Mouse (Mus musculus) cerebellum, postnatal 10 days (tissue): ENCODE data around the gene Ect2.

Source experiments
- DNase-seq, 2 experiments: peaks; one replicate each; pipeline ENCODE4 v3.0.0; 2021; ENCODE audit warnings: mixed read lengths in 2 of 2

The Ect2 gene

GRCm38 (mm10) chr3:27064886-27065285 lies 88.8 kb downstream of the Ect2 start:
- no peak for DNase-seq

GRCm38 (mm10) chr3:27063399-27064260 lies 90.0 kb downstream of the Ect2 start:
- no peak for DNase-seq

GRCm38 (mm10) chr3:27060441-27060840 lies 93.2 kb downstream of the Ect2 start:
- no peak for DNase-seq

GRCm38 (mm10) chr3:27059529-27060322 lies 94.0 kb downstream of the Ect2 start:
- no peak for DNase-seq

GRCm38 (mm10) chr3:27055471-27055870 lies 98.2 kb downstream of the Ect2 start:
- no peak for DNase-seq

- DNase-seq, result peak; percentile 41 to 44
Observed at GRCm38 (mm10) chr3:27054766-27055165, 98.9 kb downstream of the Ect2 start.
